Mouse (Mus musculus) lung, embryonic 16.5 days (tissue): ENCODE measurements around the gene Gm10447. TPM values are rescaled to one million over a fixed set of nuclear protein-coding genes. Genes with fewer than 3 reads are reported as not detected.

Experiments
- ATAC-seq: fragments of 200-750 bp; cut with Nextera tagmentation; 2 replicates; pipeline ENCODE4 v1.8.0; 2017; ENCODE audit warnings: low read depth, mild to moderate bottlenecking, moderate library complexity
- H3K27ac ChIP-seq: fragments of 300-500 bp; sonication (generic); 2 replicates; pipeline ENCODE4 v1.5.1; 2014; ENCODE audit warnings: mild to moderate bottlenecking, control low read depth, low read length
- H3K27me3 ChIP-seq: fragments of 300-500 bp; sonication (generic); 2 replicates; pipeline ENCODE4 v1.6.1; 2014; ENCODE audit warnings: low read depth, low read length, mixed read lengths; ENCODE audit not compliant: control insufficient read depth, insufficient read depth
- H3K36me3 ChIP-seq: fragments of 300-500 bp; sonication (generic); 2 replicates; pipeline ENCODE4 v1.6.1; 2014; ENCODE audit warnings: low read length; ENCODE audit not compliant: control insufficient read depth, insufficient read depth
- H3K4me1 ChIP-seq: fragments of 300-500 bp; sonication (generic); replicated peaks from 2 replicates; pipeline ENCODE4 v1.6.1; 2014; ENCODE audit warnings: low read length, mixed read lengths; ENCODE audit not compliant: control insufficient read depth, insufficient read depth
- H3K4me2 ChIP-seq: fragments of 300-500 bp; sonication (generic); 2 replicates; pipeline ENCODE4 v1.6.1; 2014; ENCODE audit warnings: low read depth, low read length, control low read depth
- H3K4me3 ChIP-seq: fragments of 300-500 bp; sonication (generic); 2 replicates; pipeline ENCODE4 v1.5.1; 2014; ENCODE audit warnings: mild to moderate bottlenecking, low read length, control low read depth
- H3K9ac ChIP-seq: fragments of 300-500 bp; sonication (generic); 2 replicates; pipeline ENCODE4 v1.6.1; 2014; ENCODE audit warnings: low read length, control low read depth
- H3K9me3 ChIP-seq: fragments of 300-500 bp; sonication (generic); 2 replicates; pipeline ENCODE4 v1.6.1; 2016; ENCODE audit warnings: low read length; ENCODE audit not compliant: control insufficient read depth
- WGBS: fragments of 180-500 bp; shearing (Covaris S2); extraction: QIAGEN DNeasy Blood & Tissue Kit; methylation state at CpG from one replicate; pipeline ENCODE4 v1.1.7; 2014; 5-methylcytosine and 5-hydroxymethylcytosine counted together
- polyA plus RNA-seq: library from polyadenylated mRNA; unstranded; fragments of >200 nt; fragmentation: Nextera tagmentation; extraction: Ambion mirVana; gene quantifications from 2 replicates; pipeline ENCODE4 v1.2.1, GENCODE M21; 2015

Gm10447 gene
- polyA plus RNA-seq, 1 experiment from 2014 or later = 0.06 TPM

GRCm38 (mm10) chr11:53481088-53481730 is 24.3 kb upstream of the Gm10447 start:
- H3K9ac ChIP-seq = no peak overlapping the region
- H3K4me3 ChIP-seq = no peak overlapping the region
- H3K4me1 ChIP-seq = peaks cover 16% of the 10 kb centered on the region
- no peak overlapping the region for H3K27ac ChIP-seq
- H3K4me2 ChIP-seq = no peak overlapping the region
- H3K36me3 ChIP-seq = no peaks in the 10 kb centered on the region
- H3K27me3 ChIP-seq = peaks cover 49% of the 10 kb centered on the region
- no peak for ATAC-seq
- whole genome bisulfite sequencing = 60% methylated on average over 4 of the region's 4 CpGs
- H3K9me3 ChIP-seq = no peaks in the 10 kb centered on the region

GRCm38 (mm10) chr11:53479783-53480301 is 22.9 kb upstream of the Gm10447 start, which contains the start of the genes Gm9945 and Sowaha:
Gene Gm9945, plus strand, starts transcription at chr11:53480166.
Gene Sowaha, minus strand, starts transcription at chr11:53480274.
- peaks cover 16% of the 10 kb centered on the region for H3K4me1 ChIP-seq
- H3K9ac ChIP-seq = peak within 1 kb of the TSS; percentile 45
- H3K4me2 ChIP-seq = peak within 1 kb of the TSS; percentile 76
- under 1% methylated on average over 40 of the region's 40 CpGs for WGBS
- H3K9me3 ChIP-seq = no peaks in the 10 kb centered on the region
- no peaks in the 10 kb centered on the region for H3K36me3 ChIP-seq
- no peak within 1 kb of the TSS for H3K27ac ChIP-seq
- H3K4me3 ChIP-seq = peak within 1 kb of the TSS; percentile 47
- peaks cover 61% of the 10 kb centered on the region for H3K27me3 ChIP-seq
- ATAC-seq = peak; percentile 53

GRCm38 (mm10) chr11:53479171-53479782 is 22.4 kb upstream of the Gm10447 start:
- Histone ChIP-seq H3K4me1 (peaks cover 16% of the 10 kb centered on the region), H3K9ac (peak overlapping the region; percentile 45), H3K27ac (no peak overlapping the region), H3K36me3 (no peaks in the 10 kb centered on the region), H3K9me3 (no peaks in the 10 kb centered on the region), H3K27me3 (peaks cover 67% of the 10 kb centered on the region), H3K4me2 (peak overlapping the region; percentile 76), H3K4me3 (peak overlapping the region; percentile 47)
- peak; percentile 39 for ATAC-seq
- 1% methylated on average over 49 of the region's 62 CpGs for WGBS

GRCm38 (mm10) chr11:53478383-53479170 is 21.7 kb upstream of the Gm10447 start:
- peaks cover 16% of the 10 kb centered on the region for H3K4me1 ChIP-seq
- no peaks in the 10 kb centered on the region for H3K9me3 ChIP-seq
- 6% methylated on average over 79 of the region's 79 CpGs for WGBS
- ATAC-seq = peak; percentile 39; the same call in 1 of the 2 replicates
- H3K27ac ChIP-seq = no peak overlapping the region
- peak overlapping the region; percentile 45 for H3K9ac ChIP-seq
- H3K36me3 ChIP-seq = no peaks in the 10 kb centered on the region
- peaks cover 70% of the 10 kb centered on the region for H3K27me3 ChIP-seq
- H3K4me2 ChIP-seq = peak overlapping the region; percentile 76
- peak overlapping the region; percentile 47 for H3K4me3 ChIP-seq

DNA sequence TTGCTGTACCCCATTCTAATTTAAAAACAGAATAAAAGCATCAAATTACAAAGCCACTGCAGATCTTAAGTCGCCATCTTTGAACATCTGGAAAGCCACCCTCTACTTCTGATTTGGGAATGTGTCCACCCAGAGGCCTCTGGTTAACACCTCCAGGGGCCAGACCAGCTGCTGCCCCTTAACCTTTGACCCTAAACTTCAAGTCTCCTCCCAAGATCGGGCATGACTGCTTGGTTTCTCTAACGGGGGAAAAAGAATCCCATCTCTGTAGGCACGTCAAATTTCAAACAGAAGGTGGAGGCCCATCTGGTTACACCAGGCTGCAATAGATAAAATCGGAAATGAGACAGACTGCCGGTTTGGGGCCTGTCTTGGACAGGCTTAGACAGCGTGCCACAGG is 20.9 kb upstream of the Gm10447 start:
- ATAC-seq = no peak
- no peaks in the 10 kb centered on the region for H3K9me3 ChIP-seq
- H3K4me2 ChIP-seq = no peak overlapping the region
- peaks cover 16% of the 10 kb centered on the region for H3K4me1 ChIP-seq
- WGBS = 41% methylated on average over 7 of the region's 7 CpGs
- H3K4me3 ChIP-seq = no peak overlapping the region
- no peak overlapping the region for H3K27ac ChIP-seq
- no peaks in the 10 kb centered on the region for H3K36me3 ChIP-seq
- peaks cover 70% of the 10 kb centered on the region for H3K27me3 ChIP-seq
- no peak overlapping the region for H3K9ac ChIP-seq

DNA sequence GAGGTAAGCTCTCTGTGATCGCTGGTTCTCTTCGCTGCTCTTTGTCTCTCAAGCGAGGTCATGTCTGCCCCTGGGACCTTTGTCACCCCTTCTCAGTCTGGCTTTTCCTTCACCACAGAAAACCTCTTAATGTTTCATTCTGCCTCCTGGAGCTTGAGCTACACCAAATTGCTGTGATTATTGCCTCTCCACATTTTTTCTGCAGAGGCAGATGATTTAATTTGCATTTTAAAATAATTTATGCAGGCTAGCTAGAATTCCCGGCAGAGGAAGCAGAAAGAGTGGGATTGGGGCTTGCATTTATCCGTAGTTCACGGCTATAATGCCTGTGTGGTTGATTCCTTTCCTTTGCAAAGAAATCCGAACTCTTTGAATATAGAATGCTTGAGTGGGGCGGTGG is 18.7 kb upstream of the Gm10447 start:
- H3K27ac ChIP-seq = no peak overlapping the region
- no peak overlapping the region for H3K4me2 ChIP-seq
- no peaks in the 10 kb centered on the region for H3K36me3 ChIP-seq
- no peak overlapping the region for H3K9ac ChIP-seq
- H3K4me3 ChIP-seq = no peak overlapping the region
- 22% methylated on average over 8 of the region's 8 CpGs for WGBS
- peaks cover 16% of the 10 kb centered on the region for H3K4me1 ChIP-seq
- H3K27me3 ChIP-seq = peaks cover 69% of the 10 kb centered on the region
- no peak for ATAC-seq
- no peaks in the 10 kb centered on the region for H3K9me3 ChIP-seq

- Histone ChIP-seq H3K9me3 (no peaks in the 10 kb centered on the region), H3K4me1 (peaks cover 7% of the 10 kb centered on the region; the same call in 1 of the 2 replicates), H3K27me3 (peaks cover 47% of the 10 kb centered on the region), H3K27ac (no peak overlapping the region), H3K36me3 (no peaks in the 10 kb centered on the region), H3K4me2 (no peak overlapping the region), H3K4me3 (no peak overlapping the region), H3K9ac (no peak overlapping the region)
- no peak for ATAC-seq
- 58% methylated on average over 3 of the region's 3 CpGs for WGBS
These were observed 15.8 kb upstream of the Gm10447 start for GRCm38 (mm10) chr11:53472709-53473108.

DNA sequence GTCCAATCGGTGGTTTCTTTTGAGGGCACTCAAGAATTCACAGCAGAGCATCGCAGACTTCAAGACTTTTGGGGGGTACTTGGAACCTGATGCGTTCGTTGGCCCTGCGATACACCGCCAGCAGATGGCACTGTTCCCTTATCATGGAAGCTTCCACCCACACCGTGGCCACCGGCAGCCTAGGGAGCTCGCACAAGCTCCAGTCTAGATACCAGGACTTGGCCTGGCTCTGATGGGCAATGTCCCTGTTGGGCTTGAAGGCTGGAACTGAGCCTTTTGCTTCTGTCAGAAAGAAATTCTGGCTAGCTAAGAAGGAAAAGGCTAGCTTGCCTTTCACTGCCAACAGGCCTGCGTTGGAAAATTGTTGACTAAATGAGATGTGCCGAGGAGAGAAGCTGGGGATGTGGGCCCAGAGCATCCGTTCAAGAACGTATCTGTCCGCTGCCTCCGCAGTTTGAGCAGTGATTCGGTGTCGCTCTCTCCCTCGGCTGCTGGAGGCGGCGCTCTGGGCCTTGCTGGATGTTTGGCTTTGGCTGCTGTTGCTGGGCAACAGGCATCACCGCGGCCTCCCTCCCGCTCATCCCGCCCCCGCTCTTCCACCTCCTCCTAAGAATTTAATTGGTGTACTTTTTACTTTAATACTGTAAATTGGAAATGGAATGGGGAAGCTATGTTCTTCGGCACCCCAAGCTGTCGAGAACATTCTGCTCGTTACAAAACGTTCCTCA is 13.2 kb upstream of the Gm10447 start, which contains the start of gene Gm9837:
Gene Gm9837 (minus strand): TSS at position 512 of the 728 bp plus-strand sequence.
- Histone ChIP-seq H3K36me3 (no peaks in the 10 kb centered on the region), H3K4me2 (peak within 1 kb of the TSS; percentile 43), H3K27ac (no peak within 1 kb of the TSS), H3K27me3 (peaks cover 36% of the 10 kb centered on the region), H3K4me3 (peak within 1 kb of the TSS; percentile 20), H3K9me3 (no peaks in the 10 kb centered on the region), H3K4me1 (peaks cover 10% of the 10 kb centered on the region; the same call in 1 of the 2 replicates), H3K9ac (peak within 1 kb of the TSS; percentile 26; the same call in 1 of the 2 replicates)
- ATAC-seq = peak; percentile 88
- 3% methylated on average over 29 of the region's 29 CpGs for WGBS
